Mouse (Mus musculus): Measurements from ENCODE around the gene Arl3.

The Arl3 gene

GRCm38 (mm10) chr19:46572951-46573937 is at the start of gene Arl3, which contains the start of gene Sfxn2:
Gene Arl3, minus strand, starts transcription at chr19:46573198.
Gene Sfxn2, plus strand, starts transcription at chr19:46573365.
- in situ Hi-C loops (cut with MboI, MseI), result no loop called here

GRCm38 (mm10) chr19:46622659-46623193 is 49.7 kb upstream of the Arl3 start:
- in situ Hi-C loops (cut with MboI, MseI), result no loop called here

GRCm38 (mm10) chr19:46621236-46622183 is 48.5 kb upstream of the Arl3 start:
- in situ Hi-C loops (cut with MboI, MseI), result no loop called here

GRCm38 (mm10) chr19:46620016-46620808 is 47.2 kb upstream of the Arl3 start:
- in situ Hi-C loops (cut with MboI, MseI), result no loop called here

- in situ Hi-C loops (cut with MboI, MseI), result no loop called here
Observed at GRCm38 (mm10) chr19:46619518-46619917, 46.5 kb upstream of the Arl3 start.

GRCm38 (mm10) chr19:46619001-46619400 is 46.0 kb upstream of the Arl3 start:
- in situ Hi-C loops (cut with MboI, MseI), result no loop called here

GRCm38 (mm10) chr19:46618322-46618721 is 45.3 kb upstream of the Arl3 start:
- in situ Hi-C loops (cut with MboI, MseI), result no loop called here

- in situ Hi-C loops (cut with MboI, MseI), result no loop called here
Observed at GRCm38 (mm10) chr19:46617361-46617760, 44.4 kb upstream of the Arl3 start.

- in situ Hi-C loops (cut with MboI, MseI), result no loop called here
Observed at GRCm38 (mm10) chr19:46616378-46616777, 43.4 kb upstream of the Arl3 start.

- in situ Hi-C loops (cut with MboI, MseI), result no loop called here
Observed at GRCm38 (mm10) chr19:46608158-46608557, 35.2 kb upstream of the Arl3 start.

- in situ Hi-C loops (cut with MboI, MseI), result no loop called here
Observed at GRCm38 (mm10) chr19:46607424-46607823, 34.4 kb upstream of the Arl3 start.

GRCm38 (mm10) chr19:46606718-46607117 is 33.7 kb upstream of the Arl3 start:
- in situ Hi-C loops (cut with MboI, MseI), result no loop called here

GRCm38 (mm10) chr19:46602406-46602805 is 29.4 kb upstream of the Arl3 start:
- in situ Hi-C loops (cut with MboI, MseI), result loop anchor here (5.0 kb wide), 1 partner anchor 65 kb away; no protein-coding TSS in a partner anchor

GRCm38 (mm10) chr19:46601491-46601890 is 28.5 kb upstream of the Arl3 start:
- in situ Hi-C loops (cut with MboI, MseI), result loop anchor here (5.0 kb wide), 1 partner anchor 66 kb away; no protein-coding TSS in a partner anchor

GRCm38 (mm10) chr19:46600371-46600770 is 27.4 kb upstream of the Arl3 start:
- in situ Hi-C loops (cut with MboI, MseI), result loop anchor here (5.0 kb wide), 1 partner anchor 67 kb away; no protein-coding TSS in a partner anchor

- in situ Hi-C loops (cut with MboI, MseI), result loop anchor here (5.0 kb wide), 1 partner anchor 68 kb away; no protein-coding TSS in a partner anchor
Observed at GRCm38 (mm10) chr19:46599375-46600256, 26.6 kb upstream of the Arl3 start.

- in situ Hi-C loops (cut with MboI, MseI), result no loop called here
Observed at GRCm38 (mm10) chr19:46598720-46599252, 25.8 kb upstream of the Arl3 start, which contains the start of gene Wbp1l. Gene Wbp1l, plus strand, starts transcription at chr19:46599084.

GRCm38 (mm10) chr19:46598187-46598586 is 25.2 kb upstream of the Arl3 start:
- in situ Hi-C loops (cut with MboI, MseI), result no loop called here

GRCm38 (mm10) chr19:46592751-46593439 is 19.9 kb upstream of the Arl3 start:
- in situ Hi-C loops (cut with MboI, MseI), result no loop called here
